Mouse (Mus musculus) forebrain, embryonic 15.5 days (tissue): ENCODE results near the gene Nat8f3. TPM values are rescaled to one million over a fixed set of nuclear protein-coding genes. Genes with fewer than 3 reads are reported as not detected.
"Not testable (repeated sequence)": the region's sequence is repeated elsewhere in the genome, so short reads cannot be mapped to it uniquely, and the experiment has no call there.

Experiments used
- ATAC-seq: fragments of 200-750 bp; cut with Nextera tagmentation; replicated peaks from 2 replicates; pipeline ENCODE4 v1.8.0; 2017; ENCODE audit warnings: mild to moderate bottlenecking, moderate TSS enrichment, moderate library complexity
- H3K27ac ChIP-seq: fragments of 300-500 bp; sonication (generic); replicated peaks from 2 replicates; pipeline ENCODE4 v1.5.1; 2015; ENCODE audit warnings: mild to moderate bottlenecking, inconsistent platforms
- H3K27me3 ChIP-seq: fragments of 300-500 bp; sonication (generic); 2 replicates; pipeline ENCODE4 v1.6.1; 2015; ENCODE audit warnings: inconsistent platforms
- H3K36me3 ChIP-seq: fragments of 300-500 bp; sonication (generic); 2 replicates; pipeline ENCODE4 v1.6.1; 2015; ENCODE audit warnings: mild to moderate bottlenecking, inconsistent platforms
- H3K4me1 ChIP-seq: fragments of 300-500 bp; sonication (generic); 2 replicates; pipeline ENCODE4 v1.6.1; 2015; ENCODE audit warnings: inconsistent platforms
- H3K4me2 ChIP-seq: fragments of 300-500 bp; sonication (generic); replicated peaks from 2 replicates; pipeline ENCODE4 v1.6.1; 2015; ENCODE audit warnings: mild to moderate bottlenecking, inconsistent platforms
- H3K4me3 ChIP-seq: fragments of 300-500 bp; sonication (generic); 2 replicates; pipeline ENCODE4 v1.5.1; 2015; ENCODE audit warnings: mild to moderate bottlenecking, inconsistent platforms
- H3K9ac ChIP-seq: fragments of 300-500 bp; sonication (generic); replicated peaks from 2 replicates; pipeline ENCODE4 v1.6.1; 2015; ENCODE audit warnings: mild to moderate bottlenecking, inconsistent platforms
- H3K9me3 ChIP-seq: fragments of 300-500 bp; sonication (generic); 2 replicates; pipeline ENCODE4 v1.6.1; 2016; ENCODE audit warnings: inconsistent platforms
- WGBS: fragments of 180-500 bp; shearing (Covaris S2); methylation state at CpG from one replicate; pipeline ENCODE4 v1.1.7; 2015; ENCODE audit warnings: mixed read lengths; 5-methylcytosine and 5-hydroxymethylcytosine counted together
- microRNA-seq: library from miRNA; unstranded; fragments of <30 nt; microRNA quantifications from one replicate; pipeline ENCODE4, GENCODE M21; 2016
- polyA plus RNA-seq: library from polyadenylated mRNA; unstranded; fragments of >200 nt; fragmentation: Nextera tagmentation; extraction: Ambion mirVana; gene quantifications from 2 replicates; pipeline ENCODE4 v1.2.1, GENCODE M21; 2015

Nat8f3 gene
- polyA plus RNA-seq, 1 experiment from 2014 or later: 0.24 TPM

DNA sequence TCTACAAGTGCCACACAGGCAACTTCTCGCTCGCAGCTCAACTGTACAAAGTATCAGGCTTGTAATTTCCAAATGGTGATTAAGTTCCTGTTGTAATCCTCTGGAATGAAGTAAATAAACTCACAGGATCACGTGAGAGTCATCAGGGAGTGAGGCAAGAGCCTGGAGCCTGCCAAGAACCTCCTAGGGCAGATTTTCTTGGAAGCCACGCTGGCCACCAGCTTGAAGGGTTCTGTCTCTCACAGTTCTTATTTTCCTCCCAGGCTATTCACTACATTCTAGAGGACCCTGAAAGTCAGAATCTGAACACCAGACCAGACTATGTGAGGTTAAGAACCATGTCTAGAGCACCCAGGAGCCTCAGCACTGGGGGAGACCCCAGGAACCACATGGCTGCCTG, 63.6 kb downstream of the Nat8f3 start:
- WGBS: 85% methylated on average over 2 of the region's 4 CpGs
- not testable (repeated sequence) for H3K4me2 ChIP-seq, H3K27me3 ChIP-seq, H3K9ac ChIP-seq, H3K36me3 ChIP-seq, H3K27ac ChIP-seq, H3K9me3 ChIP-seq, H3K4me3 ChIP-seq, ATAC-seq, H3K4me1 ChIP-seq

Small RNAs within 50 kb of the gene (microRNA-seq; reads per million reads assigned to microRNA genes)
- gene Gm27317 (not detected), gene Mir6375 (not detected)

Other genes with a start within 250 kb of the Nat8f3 start
- 5.9 TPM in 2 replicates for gene Alms1, start 178.2 kb downstream of the Nat8f3 start, polyA plus RNA-seq
- not detected in 2 replicates for gene Nat8f7, start 52.5 kb downstream of the Nat8f3 start, polyA plus RNA-seq
- gene Nat8f6, start 55.2 kb upstream of the Nat8f3 start, polyA plus RNA-seq: not detected in 2 replicates
- not detected in 2 replicates for gene Nat8f5, start 55.2 kb upstream of the Nat8f3 start, polyA plus RNA-seq
- gene Nat8, start 66.3 kb upstream of the Nat8f3 start, polyA plus RNA-seq: not detected in 2 replicates
- not detected in 2 replicates for gene Nat8f2, start 103.4 kb upstream of the Nat8f3 start, polyA plus RNA-seq
- gene Nat8f4, start 139.1 kb upstream of the Nat8f3 start, polyA plus RNA-seq: 6.0 and 6.8 TPM in 2 replicates
- 48.6 and 49.1 TPM in 2 replicates for gene Tprkb, start 146.1 kb upstream of the Nat8f3 start, polyA plus RNA-seq
- gene Nat8f1, start 149.9 kb upstream of the Nat8f3 start, polyA plus RNA-seq: 11.9 and 13.6 TPM in 2 replicates
- gene Dusp11, start 195.9 kb upstream of the Nat8f3 start, polyA plus RNA-seq: 42.7 and 47.9 TPM in 2 replicates